Mouse (Mus musculus) megakaryocyte, adult 5-6 weeks (primary cell): ENCODE measurements around the gene Prss30. TPM values are rescaled to one million over a fixed set of nuclear protein-coding genes. Genes with fewer than 3 reads are reported as not detected.

Experiments used
- ATAC-seq: 2 replicates; pipeline ENCODE4 v1.8.0; 2016; ENCODE audit warnings: mild to moderate bottlenecking, inconsistent platforms; ENCODE audit not compliant: poor library complexity, severe bottlenecking
- total RNA-seq, 2 experiments: library from RNA; stranded (forward) in 1 of 2; stranded (reverse) in 1 of 2; fragments of 153-499, 151-499 nt in 1 of 2; fragments of 221-1000, 200-1000 nt in 1 of 2; gene quantifications; 2 replicates each; pipeline versions ENCODE4 v1.2.3 to v1.2.4; 2015 to 2017

Prss30 gene
- total RNA-seq (2015) (1.2 and 2.5 TPM in 2 replicates), total RNA-seq (2017) (0.89 and 1.2 TPM in 2 replicates)

DNA sequence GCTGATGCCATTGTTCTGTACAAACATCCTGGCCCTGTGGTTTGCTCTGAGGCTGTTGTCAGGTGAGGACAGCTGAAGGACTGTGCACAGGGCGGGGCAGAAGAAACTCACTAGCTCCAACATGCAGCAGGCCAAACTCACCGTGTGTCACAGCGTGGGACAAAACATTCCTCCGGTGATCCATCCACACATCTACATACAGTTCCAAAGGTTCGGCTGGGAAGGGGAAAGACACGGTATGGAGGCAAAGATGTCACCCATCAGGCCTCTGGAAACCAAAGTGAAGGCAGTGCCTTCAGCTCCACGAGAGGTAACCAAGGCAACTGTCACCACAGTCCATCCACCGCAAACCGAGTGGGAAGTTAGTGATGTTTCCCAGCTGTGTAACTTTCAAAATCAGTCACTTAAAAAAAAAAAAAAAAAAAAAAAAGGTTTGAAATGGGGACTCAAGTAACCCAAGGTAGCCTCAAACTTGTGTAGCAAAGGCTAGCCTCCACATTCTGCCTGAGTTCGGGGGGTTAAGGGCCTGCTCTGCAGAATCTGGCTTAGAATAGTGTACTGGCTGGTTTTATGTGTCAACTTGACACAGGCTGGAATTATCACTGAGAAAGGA, at the start of gene Prss30:
Prss30 (minus strand) TSS at position 270 of the 613 bp plus-strand sequence.
- ATAC-seq = peak; percentile 62

DNA sequence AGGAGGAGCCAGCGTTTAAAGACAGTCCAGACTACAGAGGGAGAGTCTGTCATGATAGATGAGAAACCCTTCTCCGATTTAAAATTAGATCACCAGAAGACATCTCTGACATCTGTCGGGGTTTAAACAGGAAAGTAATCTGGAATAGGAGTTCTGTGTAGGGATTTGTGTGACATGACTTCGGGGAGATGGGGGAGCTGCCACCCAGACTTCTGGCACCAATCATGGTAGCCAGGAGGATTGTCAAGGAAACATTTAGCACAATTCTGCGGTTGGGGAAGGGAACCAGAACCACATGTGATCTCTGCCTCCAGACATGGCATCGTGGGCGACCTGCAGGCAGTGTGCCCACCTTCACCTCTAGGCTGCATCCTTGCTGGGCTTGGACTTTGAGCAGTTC, 49.1 kb upstream of the Prss30 start:
- ATAC-seq = no peak

DNA sequence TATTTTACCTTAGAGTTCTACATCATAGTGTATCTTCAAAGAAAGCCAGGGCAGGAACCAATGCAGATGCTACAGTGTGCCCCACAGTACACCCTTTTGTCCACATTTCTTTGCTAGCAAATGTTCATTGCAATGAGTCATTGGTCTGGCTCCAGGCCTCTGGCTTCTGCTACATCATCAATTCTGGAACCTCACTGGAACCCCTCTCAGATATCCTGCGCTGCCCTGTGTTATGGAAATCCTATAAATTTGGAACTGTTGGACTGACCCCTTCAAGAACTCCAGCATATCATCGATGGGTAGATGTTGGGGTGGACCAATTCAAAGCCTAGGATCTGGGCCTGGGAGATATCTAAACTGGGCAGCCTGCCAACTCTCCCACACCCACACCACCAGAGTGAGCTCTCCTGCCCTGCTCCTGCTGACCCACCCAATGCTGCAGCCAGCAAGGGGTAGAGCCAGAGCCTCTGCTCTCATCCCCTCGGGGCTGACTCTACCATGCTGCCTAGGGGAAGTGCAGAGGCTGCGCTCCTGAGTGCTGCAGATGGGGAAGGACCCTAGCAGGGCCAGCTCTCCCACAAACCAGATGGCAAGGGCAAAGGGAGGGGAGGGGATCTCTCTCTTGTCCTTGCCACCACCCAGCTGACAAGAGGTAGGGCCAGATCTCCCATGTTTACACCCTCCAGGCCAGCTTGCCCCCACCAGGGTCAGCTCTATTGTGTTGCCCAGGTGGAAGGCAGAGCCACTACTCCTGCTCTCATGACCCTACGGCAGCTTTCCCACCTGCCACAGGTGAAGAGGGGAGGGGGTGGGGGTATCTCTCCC, 41.2 kb upstream of the Prss30 start:
- ATAC-seq = no peak

DNA sequence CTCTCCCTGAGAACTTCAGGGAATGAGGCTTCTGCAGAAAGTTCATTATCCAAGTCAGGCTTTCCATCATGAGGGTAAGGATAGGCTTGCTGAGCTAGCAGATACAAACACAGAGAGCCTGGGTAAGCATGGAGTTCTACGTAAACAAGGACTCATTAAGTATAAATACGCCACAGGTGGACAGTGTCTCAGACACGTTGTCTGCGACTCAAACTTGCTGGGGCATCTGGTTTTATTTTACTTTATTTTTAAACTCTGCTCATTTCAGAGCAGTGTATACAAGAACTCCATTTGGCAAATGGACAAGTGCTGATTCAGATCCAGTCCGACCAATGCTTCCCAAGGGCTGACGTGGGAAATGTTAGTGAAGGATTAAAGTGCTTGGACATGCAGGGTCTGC, 40.3 kb upstream of the Prss30 start:
- ATAC-seq = no peak

DNA sequence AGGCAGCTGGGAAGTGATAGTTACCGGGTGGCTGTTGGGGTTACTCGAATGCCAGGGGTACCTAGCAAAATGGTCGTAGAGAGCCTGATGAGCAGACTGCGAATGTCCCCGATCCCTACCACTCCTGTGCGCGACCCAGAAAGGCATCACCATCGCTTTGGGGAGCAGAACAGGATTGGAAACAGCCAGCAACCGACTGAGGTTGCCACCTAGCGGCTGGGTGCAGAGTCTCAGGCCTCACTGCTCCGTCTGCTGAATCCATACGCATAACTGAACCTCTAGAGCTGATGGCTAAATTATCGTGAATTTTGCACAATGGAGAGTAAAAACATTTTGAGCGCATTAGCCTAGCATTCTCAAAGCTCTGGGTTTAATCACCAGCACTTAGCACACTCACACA, 35.4 kb upstream of the Prss30 start:
- ATAC-seq = peak; percentile 57; the same call in 1 of the 2 replicates

DNA sequence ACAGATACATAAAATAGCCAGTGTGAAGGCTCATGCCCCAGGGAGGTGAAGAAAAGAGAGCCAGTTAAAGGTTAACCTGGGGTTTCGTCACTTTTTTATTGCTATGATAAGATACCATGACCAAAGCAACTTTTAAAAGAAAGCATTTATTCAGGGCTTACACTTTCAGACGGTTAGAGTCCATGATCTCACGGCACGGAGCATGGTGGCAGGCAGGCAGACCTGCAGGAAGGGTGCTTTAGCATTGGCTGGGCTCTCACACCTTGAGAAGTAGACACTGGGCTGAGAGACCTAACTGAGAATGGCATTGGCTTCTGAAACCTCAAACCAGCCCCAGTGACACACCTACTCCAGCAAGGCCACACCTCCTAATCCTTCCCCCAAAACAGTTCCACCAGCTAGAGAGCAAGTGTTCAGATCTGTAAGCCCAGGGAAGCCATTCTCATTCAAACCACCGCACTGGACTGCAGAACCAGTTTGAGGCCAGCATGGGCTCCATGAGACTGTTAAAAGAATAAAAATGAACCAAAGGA, 34.1 kb upstream of the Prss30 start:
- ATAC-seq = no peak

DNA sequence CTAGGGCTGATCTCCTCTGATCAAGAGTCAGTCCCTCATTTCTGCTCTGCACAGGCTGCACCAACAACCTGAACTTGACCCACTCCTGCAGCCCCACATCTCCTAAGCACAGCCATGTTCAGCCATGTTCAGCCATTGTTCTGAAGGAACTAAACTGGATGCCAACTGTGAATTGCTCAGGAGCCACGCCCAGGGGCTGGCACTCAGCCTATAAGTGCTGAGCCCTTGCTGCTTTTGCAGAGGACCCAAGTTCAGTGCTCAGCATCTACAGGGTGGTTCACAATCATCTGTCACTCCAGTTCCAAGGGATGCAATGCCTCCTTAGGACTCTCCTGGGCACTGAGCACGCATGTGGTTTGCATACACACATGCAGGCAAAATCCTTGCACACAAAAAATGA, 32.6 kb upstream of the Prss30 start:
- ATAC-seq = no peak

DNA sequence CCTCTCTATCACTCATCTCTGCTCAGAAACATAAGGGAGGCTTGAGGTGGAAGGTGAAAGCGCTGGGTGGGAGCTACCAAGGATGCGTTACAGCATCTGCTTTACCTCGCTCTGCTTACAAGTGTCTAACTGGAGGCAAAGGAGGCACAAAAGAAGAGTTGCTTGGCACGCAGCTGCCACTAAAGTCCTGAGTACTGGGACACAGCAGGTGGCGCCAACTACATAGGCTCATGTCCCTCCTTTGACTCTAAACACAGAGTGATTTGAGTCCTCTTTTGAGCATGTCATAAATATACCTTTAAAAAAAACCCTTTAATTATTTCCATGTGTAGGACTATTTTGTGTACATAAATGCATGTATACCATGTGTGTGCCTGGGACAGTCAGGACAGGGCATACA, 29.3 kb upstream of the Prss30 start:
- no peak for ATAC-seq

DNA sequence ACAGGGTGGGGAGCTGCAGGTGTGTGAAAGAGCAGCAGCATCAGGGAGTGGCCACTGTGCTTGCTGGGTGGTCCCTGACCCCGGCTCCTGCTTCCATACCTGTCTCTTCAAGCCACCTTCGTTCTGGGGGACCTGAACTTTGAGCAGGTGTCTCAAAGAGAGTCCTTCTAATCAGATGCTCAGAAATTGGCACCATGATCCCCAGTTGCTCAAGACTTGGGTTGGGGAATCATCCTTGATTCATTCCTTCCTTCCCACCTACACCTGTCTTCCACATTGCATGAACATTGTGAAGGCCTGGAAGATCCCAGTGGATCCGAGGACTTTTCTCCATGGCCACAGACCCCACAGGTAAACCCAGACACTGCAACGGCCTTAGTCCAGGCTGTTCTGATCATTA, 27.7 kb upstream of the Prss30 start:
- ATAC-seq = no peak

DNA sequence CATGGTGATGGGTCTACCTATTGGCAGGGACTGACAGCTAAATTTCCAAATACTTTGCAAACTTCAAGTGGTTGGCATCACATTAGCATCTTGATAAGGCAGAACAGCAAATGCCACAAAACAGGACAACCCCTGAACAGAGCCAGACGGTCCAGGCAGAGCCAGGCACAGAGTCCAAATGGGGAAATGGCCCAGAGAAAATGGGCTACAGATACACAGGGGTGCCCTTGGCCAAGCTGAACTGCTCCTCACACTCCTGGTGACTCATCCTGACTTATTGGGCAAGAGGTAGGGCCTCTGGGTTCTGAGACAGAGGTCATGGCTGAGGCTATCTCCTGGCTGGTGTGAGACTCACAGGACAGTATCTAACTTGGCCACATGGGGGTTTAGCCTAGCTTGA, 27.0 kb upstream of the Prss30 start:
- peak; percentile 97 for ATAC-seq

DNA sequence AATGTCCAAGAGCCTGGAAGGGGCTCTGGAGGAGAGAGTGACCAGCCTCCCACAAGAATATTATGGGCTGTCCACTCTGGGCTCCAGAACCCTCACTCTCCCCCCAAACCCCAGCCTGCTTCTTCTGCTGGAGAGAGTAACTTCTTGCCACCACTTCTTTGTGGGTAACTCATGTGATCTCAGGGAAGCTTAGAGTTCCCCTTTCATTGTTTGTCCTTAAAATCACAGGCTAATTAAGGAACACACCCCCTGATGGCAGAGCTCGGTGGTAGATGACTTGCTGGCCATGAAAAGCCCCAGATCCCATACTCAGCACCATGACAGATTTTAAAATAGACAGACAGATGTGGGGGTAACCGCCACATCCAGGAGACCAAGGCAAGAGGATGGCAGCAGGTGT, 26.6 kb upstream of the Prss30 start:
- ATAC-seq = peak; percentile 69

DNA sequence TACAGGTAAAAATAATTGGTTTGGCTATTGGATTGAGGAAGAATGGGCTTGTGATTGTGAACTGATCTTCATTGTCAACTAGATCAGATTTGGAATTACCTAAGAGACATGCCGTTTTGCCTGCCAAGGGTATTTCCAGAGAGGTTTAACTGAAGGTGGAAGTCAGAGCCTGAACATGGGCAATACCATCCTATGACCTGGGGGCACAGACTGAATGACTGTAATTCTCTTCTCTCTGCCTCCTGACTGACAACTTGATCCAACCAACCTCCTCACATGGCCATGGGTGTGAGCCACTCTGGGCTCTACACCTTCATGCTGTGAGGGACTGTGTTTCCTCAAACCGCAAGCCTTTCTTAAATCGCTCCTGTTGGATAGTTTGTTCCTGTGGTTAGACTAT, 24.7 kb upstream of the Prss30 start:
- no peak for ATAC-seq

DNA sequence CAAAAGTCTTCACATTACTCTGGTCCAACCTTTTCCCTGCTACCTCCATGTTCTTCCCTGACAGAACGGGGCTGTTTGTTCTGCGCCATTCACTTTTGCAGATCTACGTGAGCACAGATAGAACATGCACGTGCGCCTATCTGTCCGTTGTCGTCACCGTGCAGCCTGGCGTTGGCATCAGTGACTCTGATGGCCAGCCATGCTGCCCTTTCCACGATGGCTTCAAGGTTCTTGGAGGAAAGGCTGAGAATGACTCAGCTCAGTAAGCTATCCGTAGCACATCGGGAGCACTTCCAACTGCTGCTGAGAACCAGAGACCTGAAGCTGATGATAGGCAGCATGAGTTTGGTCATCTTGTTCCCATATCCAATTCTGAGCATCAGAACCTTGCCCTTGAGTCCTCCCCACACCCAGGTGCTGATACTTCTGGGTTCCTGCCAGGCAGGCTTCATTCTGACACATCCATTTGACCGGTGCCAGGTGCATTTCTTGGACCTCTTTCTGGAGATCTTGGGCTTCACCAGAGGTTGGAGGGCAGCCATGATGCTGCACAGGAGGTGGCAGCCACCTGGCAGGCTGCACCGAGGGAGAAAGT, 23.8 kb upstream of the Prss30 start:
- ATAC-seq = no peak

DNA sequence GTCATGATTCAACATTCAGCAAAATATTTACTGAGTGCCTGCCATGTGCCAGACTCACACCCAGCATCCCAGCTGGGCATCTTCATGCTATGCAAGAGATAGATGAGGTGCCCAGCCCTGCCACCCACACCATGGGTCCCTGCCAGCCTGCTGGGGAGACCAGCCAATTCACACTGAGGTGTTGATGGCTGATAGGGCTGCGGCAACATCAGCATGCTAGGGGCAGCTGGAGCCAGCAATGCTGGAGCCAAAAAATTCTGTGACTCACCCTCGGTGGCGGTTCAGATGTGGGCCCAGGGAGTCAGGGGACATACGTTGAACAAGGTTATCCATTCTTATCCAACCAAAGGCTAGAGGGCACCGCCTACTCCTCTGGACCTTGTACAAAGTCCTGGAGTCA, 20.0 kb upstream of the Prss30 start:
- no peak for ATAC-seq

DNA sequence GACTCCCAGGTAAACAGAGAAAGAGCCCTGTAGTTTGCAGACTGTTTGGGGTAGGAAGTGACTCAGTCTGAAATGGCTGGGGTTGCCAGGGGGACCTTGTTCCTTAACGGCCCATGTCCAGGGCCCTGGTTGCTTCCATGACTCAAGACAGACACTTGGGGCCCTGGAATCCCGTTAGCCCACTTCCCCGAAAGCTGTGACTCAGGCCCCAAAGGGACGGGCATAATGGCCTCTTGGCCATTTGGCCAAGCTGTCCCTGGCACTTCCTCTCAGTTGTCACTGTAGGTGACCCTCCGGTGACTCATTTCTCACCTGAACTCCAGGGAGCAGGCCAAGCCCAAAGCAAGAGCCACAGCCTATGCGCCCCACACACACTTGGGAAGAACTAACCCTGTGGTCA, 18.0 kb upstream of the Prss30 start:
- ATAC-seq = no peak

DNA sequence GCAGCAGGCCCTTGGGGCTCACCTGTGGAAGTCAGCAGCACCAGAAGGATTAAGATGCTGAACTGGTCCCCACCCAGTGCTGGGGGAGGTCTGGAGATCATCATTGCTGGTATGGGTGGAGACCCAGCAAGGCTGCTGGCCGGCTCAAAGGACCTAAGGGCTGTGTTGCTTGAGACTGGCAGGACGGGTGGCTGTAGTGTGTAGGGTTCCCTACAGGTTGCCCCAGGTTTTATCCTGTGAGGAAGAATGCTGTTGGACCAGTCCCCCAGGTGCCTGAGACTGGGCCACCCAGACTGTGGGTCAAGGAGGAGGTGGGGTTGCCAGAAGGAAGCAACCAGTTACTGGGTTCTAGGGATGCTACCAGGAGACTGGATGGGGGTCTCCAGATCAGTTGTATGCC, 17.5 kb upstream of the Prss30 start, which contains the start of gene Prss22:
Prss22 (minus strand) TSS at position 200 of the 400 bp plus-strand sequence.
- ATAC-seq = no peak

DNA sequence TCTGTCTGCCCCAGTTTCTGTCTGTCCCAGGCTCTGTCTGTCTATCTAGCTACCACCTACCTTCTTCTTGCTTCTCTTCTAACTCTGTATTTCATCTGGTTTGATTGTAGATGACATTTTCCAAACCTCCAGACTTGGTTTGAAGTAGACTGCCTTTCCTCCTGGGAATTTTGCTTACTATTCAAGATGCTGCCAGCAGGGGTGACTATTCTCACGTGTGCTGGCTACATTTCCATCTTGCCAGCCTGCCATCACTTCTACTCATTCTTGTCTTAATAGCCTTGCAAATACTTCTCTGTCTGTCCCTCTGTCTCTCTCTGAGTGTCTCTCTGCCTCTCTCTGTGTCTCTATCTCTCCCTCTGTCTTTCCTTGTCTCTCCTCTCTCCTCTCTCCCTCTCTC, 15.1 kb upstream of the Prss30 start:
- no peak for ATAC-seq

DNA sequence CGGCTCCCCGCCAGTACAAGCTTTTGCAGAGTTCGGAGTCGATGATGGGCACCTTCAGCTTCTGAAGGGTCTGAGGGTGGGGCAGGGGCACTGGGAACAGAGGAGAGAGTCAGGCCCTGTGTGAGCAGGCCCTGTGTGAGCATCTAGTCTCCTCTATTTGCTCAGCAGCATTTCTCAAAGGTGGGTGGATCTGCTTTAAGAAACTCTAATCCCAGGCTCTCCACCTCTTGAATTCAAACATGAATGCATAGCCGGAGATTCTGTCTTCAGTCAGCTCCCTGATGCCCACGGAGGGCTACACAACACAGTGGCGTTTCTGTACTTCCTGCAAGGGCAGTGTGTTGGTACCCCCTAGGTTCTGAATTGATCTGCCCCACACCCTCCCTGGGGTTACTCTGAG, 14.3 kb upstream of the Prss30 start:
- ATAC-seq = no peak

DNA sequence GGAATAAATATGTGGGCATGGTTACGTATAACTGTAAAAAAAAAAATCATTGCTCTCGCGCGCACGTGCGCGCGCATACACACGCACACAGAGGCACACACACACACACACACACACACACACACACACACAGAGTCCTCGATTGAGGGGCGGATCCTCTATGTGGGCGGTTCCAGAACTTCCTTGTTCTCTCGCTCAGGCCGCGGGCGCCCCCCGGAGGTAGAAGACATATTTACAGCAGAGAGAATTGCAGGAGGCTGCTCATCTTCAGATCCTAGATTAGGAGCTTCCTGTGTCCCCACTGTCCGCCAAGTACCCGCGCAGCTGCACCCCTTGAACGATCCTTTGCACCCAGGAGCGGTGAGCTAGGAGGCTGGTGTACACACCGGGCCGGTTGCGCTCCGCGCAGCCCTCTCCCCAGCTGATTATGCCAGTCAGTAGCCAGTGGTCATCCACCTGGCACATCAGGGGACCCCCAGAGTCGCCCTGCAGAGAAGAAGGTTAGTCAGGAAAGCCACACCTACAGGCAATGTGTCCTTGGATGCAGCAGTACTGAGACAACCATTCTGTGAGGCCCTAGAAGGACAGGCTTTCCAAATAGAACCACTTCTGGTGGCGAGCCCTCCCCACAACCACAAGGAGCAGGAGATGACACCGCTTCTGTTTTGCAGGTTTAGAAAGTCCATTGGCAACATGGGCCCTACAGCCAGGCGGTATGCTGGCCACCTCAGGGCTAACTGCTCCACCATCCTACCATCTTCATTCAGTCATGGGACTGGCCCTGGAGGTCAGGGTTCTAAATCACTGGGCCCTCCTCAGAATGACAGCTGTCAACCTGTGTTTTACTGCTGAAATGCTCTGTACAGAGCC, 13.4 kb upstream of the Prss30 start:
- ATAC-seq = peak; percentile 98

DNA sequence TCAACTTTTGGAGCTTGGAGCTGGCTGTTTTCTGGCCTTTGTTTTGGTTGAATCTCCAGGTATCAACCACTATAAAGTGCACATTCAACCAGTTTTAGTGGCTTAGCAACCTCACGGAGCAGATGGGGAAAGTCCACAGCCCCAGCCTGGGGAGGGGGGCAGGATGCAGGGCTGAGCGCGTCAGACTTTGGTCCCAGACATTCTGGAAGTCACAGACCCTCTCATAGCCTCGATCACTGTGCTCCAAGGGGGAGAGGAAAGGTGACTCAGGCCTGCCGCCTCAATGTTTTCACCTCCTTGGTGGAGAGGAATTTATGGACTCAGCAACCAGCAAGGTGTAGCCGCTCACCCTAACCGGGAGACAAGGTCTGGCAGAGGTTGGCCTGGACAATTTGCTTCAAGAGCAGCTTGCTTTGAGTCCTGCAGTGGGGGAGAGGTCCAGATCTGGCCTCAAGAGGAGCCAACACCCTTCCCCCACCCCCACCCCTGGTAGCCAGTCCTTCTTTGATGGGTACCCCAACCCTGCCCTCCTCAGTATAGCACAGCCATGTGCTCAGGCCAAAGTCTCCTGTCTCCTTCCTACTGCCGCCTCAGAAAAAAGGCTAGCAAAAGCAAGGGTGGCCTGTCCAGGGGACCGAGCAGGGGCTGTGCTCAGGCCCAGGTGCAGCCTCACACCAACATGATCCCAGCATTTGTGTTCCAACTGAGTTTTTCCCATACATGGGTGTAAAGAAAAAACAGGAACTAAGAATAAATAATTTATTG, 12.6 kb upstream of the Prss30 start:
- ATAC-seq = no peak
